In genomic region chr3:159884802-159885201, GRCm38 (mm10) we compare ENCODE assay signal across 7 mouse cellular contexts. TPM values are rescaled to one million over a fixed set of nuclear protein-coding genes. Genes with fewer than 3 reads are reported as not detected.
DNase-seq lines count a peak whose midpoint lies in the region; ATAC-seq and TF ChIP-seq lines count a peak whose summit lies in the region.

No protein-coding gene starts in this region.

- peak overlapping the region; percentile 41 for H3K27ac ChIP-seq in lung, embryonic 16.5 days (ENCODE audit: low read length)
- peak overlapping the region; percentile 68; the same call in 1 of the 2 replicates for H3K27ac ChIP-seq in forebrain, embryonic 14.5 days (ENCODE audit: low read depth, low read length)
- peak overlapping the region; percentile 64 for H3K27ac ChIP-seq in limb, embryonic 15.5 days
- H3K27ac ChIP-seq in stomach, postnatal 0 days (replicated peaks) = 0 out of 2 replicates have a peak overlapping the region, but pooled peaks have one; percentile 56

- peaks cover 16% of the 10 kb centered on the region for H3K4me1 ChIP-seq in lung, embryonic 16.5 days (replicated peaks; ENCODE audit: control insufficient read depth, insufficient read depth, low read length)
- H3K4me1 ChIP-seq in forebrain, embryonic 14.5 days (ENCODE audit: control insufficient read depth, insufficient read depth, low read length) = peaks cover 17% of the 10 kb centered on the region
- H3K4me1 ChIP-seq in limb, embryonic 15.5 days = peaks cover 14% of the 10 kb centered on the region
- 0 out of 2 replicates have a peak, but pooled peaks cover 4% of the 10 kb centered on the region for H3K4me1 ChIP-seq in stomach, postnatal 0 days (replicated peaks; ENCODE audit: control insufficient read depth, insufficient read depth)

- H3K9me3 ChIP-seq in lung, embryonic 16.5 days (ENCODE audit: control insufficient read depth, low read length) = no peaks in the 10 kb centered on the region
- no peaks in the 10 kb centered on the region for H3K9me3 ChIP-seq in forebrain, embryonic 14.5 days (replicated peaks; ENCODE audit: control insufficient read depth, low read length)
- no peaks in the 10 kb centered on the region for H3K9me3 ChIP-seq in limb, embryonic 15.5 days
- no peaks in the 10 kb centered on the region for H3K9me3 ChIP-seq in stomach, postnatal 0 days (ENCODE audit: control insufficient read depth, low read length)

- peak; percentile 32 for ATAC-seq in lung, embryonic 16.5 days (ENCODE audit: low read depth)
- ATAC-seq in forebrain, embryonic 14.5 days = peak; percentile 13
- no peak for ATAC-seq in limb, embryonic 15.5 days (ENCODE audit: insufficient number of reproducible peaks, low FRiP score, low TSS enrichment, low read depth)
- peak; percentile 30; the same call in 1 of the 2 replicates for ATAC-seq in stomach, postnatal 0 days (ENCODE audit: low FRiP score, low TSS enrichment)

- no peaks in the 10 kb centered on the region; the same call in 1 of the 2 replicates for H3K36me3 ChIP-seq in lung, embryonic 16.5 days (ENCODE audit: control insufficient read depth, insufficient read depth, low read length)
- H3K36me3 ChIP-seq in forebrain, embryonic 14.5 days (ENCODE audit: control insufficient read depth, insufficient read depth, low read length) = no peaks in the 10 kb centered on the region
- no peaks in the 10 kb centered on the region; the same call in 1 of the 2 replicates for H3K36me3 ChIP-seq in limb, embryonic 15.5 days
- H3K36me3 ChIP-seq in stomach, postnatal 0 days (ENCODE audit: control insufficient read depth, insufficient read depth, low read length) = no peaks in the 10 kb centered on the region

- no peaks in the 10 kb centered on the region for H3K27me3 ChIP-seq in lung, embryonic 16.5 days (ENCODE audit: control insufficient read depth, insufficient read depth, low read depth, low read length)
- H3K27me3 ChIP-seq in forebrain, embryonic 14.5 days (replicated peaks; ENCODE audit: control insufficient read depth, insufficient read depth, low read length) = no peaks in the 10 kb centered on the region
- no peaks in the 10 kb centered on the region for H3K27me3 ChIP-seq in limb, embryonic 15.5 days
- H3K27me3 ChIP-seq in stomach, postnatal 0 days (ENCODE audit: control insufficient read depth, insufficient read depth, low read length) = no peaks in the 10 kb centered on the region

- no peak for DNase-seq in lung, postnatal 10 days
- DNase-seq in forebrain, embryonic 14.5 days (ENCODE audit: low spot score) = no peak
- no peak for DNase-seq in stomach, postnatal 0 days (ENCODE audit: low spot score)
- no peak for DNase-seq in right cerebral cortex, postnatal 14 days
- no peak for DNase-seq in cerebellum, adult 9-11 months

- no peak for TF ChIP-seq EP300 in stomach, postnatal 0 days (optimal IDR thresholded peaks at IDR 0.05)

- no peak overlapping the region for H3K4me3 ChIP-seq in lung, embryonic 16.5 days (ENCODE audit: low read length)
- H3K4me3 ChIP-seq in forebrain, embryonic 14.5 days (ENCODE audit: low read depth, low read length) = no peak overlapping the region
- no peak overlapping the region for H3K4me3 ChIP-seq in limb, embryonic 15.5 days
- no peak overlapping the region for H3K4me3 ChIP-seq in stomach, postnatal 0 days (ENCODE audit: low read depth, low read length)

- no peak for TF ChIP-seq CTCF in stomach, postnatal 0 days (IDR thresholded peaks at IDR 0.05; ENCODE audit: low read depth)

- no peak overlapping the region for H3K9ac ChIP-seq in lung, embryonic 16.5 days (ENCODE audit: low read length)
- no peak overlapping the region for H3K9ac ChIP-seq in forebrain, embryonic 14.5 days (ENCODE audit: low read length)
- H3K9ac ChIP-seq in limb, embryonic 15.5 days = no peak overlapping the region
- H3K9ac ChIP-seq in stomach, postnatal 0 days (ENCODE audit: low read length) = no peak overlapping the region

- no peak overlapping the region for H3K4me2 ChIP-seq in lung, embryonic 16.5 days (ENCODE audit: low read depth, low read length)
- no peak overlapping the region for H3K4me2 ChIP-seq in forebrain, embryonic 14.5 days (ENCODE audit: low read length)
- 0 out of 2 replicates have a peak overlapping the region, but pooled peaks have one; percentile 0 for H3K4me2 ChIP-seq in limb, embryonic 15.5 days
- no peak overlapping the region for H3K4me2 ChIP-seq in stomach, postnatal 0 days (replicated peaks; ENCODE audit: low read depth)

RNA-seq across cellular contexts. Expression of gene Wls, which starts 45.3 kb away (rescaled TPM):
- 190 and 194 TPM in 2 replicates for polyA plus RNA-seq in lung, embryonic 16.5 days (2015; fragmentation: Nextera tagmentation; extraction: Ambion mirVana)
- polyA plus RNA-seq in forebrain, embryonic 14.5 days (2014; fragmentation: Nextera tagmentation; extraction: Ambion mirVana) = 49.6 and 55.9 TPM in 2 replicates
- polyA plus RNA-seq in limb, embryonic 15.5 days (2015; fragmentation: Nextera tagmentation; extraction: Ambion mirVana) = 182 and 198 TPM in 2 replicates
- polyA plus RNA-seq in stomach, postnatal 0 days (2015; fragmentation: Nextera tagmentation; extraction: Ambion mirVana) = 81.1 and 82.8 TPM in 2 replicates
